Mouse (Mus musculus) adrenal gland, adult 18-20 months (tissue): ENCODE data around the gene Tldc1. TPM values are rescaled to one million over a fixed set of nuclear protein-coding genes. Genes with fewer than 3 reads are reported as not detected.
A peak's percentile ranks its signal among the peaks of the same experiment; 100 is the strongest.

Experiments used
- DNase-seq, 2 experiments: peaks; one replicate each; pipeline ENCODE4 v3.0.0; 2021 to 2022; ENCODE audit warnings: low spot score in 2 of 2
- long read RNA-seq, 2 experiments: library from polyadenylated mRNA; stranded (forward); transcript quantifications; one replicate each; pipeline ENCODE4 v2.0.0; 2021
- total RNA-seq, 2 experiments: library from RNA; stranded (reverse); gene quantifications; 1 replicate in 1 of 2; 2 replicates in 1 of 2; pipeline ENCODE4 v1.2.3; 2021

Tldc1 gene
- total RNA-seq: 1 to 10 TPM; 8.4 to 9.7 TPM
- long read RNA-seq, experiment 1, transcript Tldc1-201 (8 exons, 3,085 nt): major isoform, 13 of 17 reads
- long read RNA-seq, experiment 1, partial matches to known transcripts: 2 of 17 reads
- long read RNA-seq, experiment 1, other reads (novel, unspliced or antisense): 2 of 17 reads
- long read RNA-seq, experiment 2, transcript Tldc1-201 (8 exons, 3,085 nt): major isoform, 28 of 51 reads
- long read RNA-seq, experiment 2, partial matches to known transcripts: 15 of 51 reads
- long read RNA-seq, experiment 2, other reads (novel, unspliced or antisense): 8 of 51 reads

- peak; percentile 99 for DNase-seq
Observed at GRCm38 (mm10) chr8:119778263-119778662, at the start of gene Tldc1. Gene Tldc1 (minus strand): TSS chr8:119778416.

GRCm38 (mm10) chr8:119827721-119828153, 49.5 kb upstream of the Tldc1 start:
- no peak for DNase-seq

GRCm38 (mm10) chr8:119826982-119827381, 48.8 kb upstream of the Tldc1 start:
- no peak for DNase-seq

- DNase-seq: no peak
Observed at GRCm38 (mm10) chr8:119825950-119826730, 47.9 kb upstream of the Tldc1 start.

- no peak for DNase-seq
Observed at GRCm38 (mm10) chr8:119824809-119825273, 46.6 kb upstream of the Tldc1 start.

- no peak for DNase-seq
Observed at GRCm38 (mm10) chr8:119824100-119824499, 45.9 kb upstream of the Tldc1 start.

- DNase-seq: no peak
Observed at GRCm38 (mm10) chr8:119823278-119823677, 45.1 kb upstream of the Tldc1 start.

- no peak for DNase-seq
Observed at GRCm38 (mm10) chr8:119821691-119822090, 43.5 kb upstream of the Tldc1 start.

GRCm38 (mm10) chr8:119819976-119820375, 41.8 kb upstream of the Tldc1 start:
- no peak for DNase-seq

GRCm38 (mm10) chr8:119819316-119819715, 41.1 kb upstream of the Tldc1 start:
- no peak for DNase-seq

GRCm38 (mm10) chr8:119817446-119817845, 39.2 kb upstream of the Tldc1 start:
- no peak for DNase-seq

- no peak for DNase-seq
Observed at GRCm38 (mm10) chr8:119816219-119816618, 38.0 kb upstream of the Tldc1 start.

GRCm38 (mm10) chr8:119812650-119813431, 34.6 kb upstream of the Tldc1 start:
- no peak for DNase-seq

GRCm38 (mm10) chr8:119811925-119812324, 33.7 kb upstream of the Tldc1 start:
- DNase-seq: no peak

- no peak for DNase-seq
Observed at GRCm38 (mm10) chr8:119810953-119811499, 32.8 kb upstream of the Tldc1 start.

- no peak for DNase-seq
Observed at GRCm38 (mm10) chr8:119810127-119810868, 32.1 kb upstream of the Tldc1 start.

GRCm38 (mm10) chr8:119809620-119810019, 31.4 kb upstream of the Tldc1 start:
- DNase-seq: no peak

GRCm38 (mm10) chr8:119807687-119808086, 29.5 kb upstream of the Tldc1 start:
- no peak for DNase-seq

GRCm38 (mm10) chr8:119806422-119807263, 28.4 kb upstream of the Tldc1 start:
- peak; percentile 63 to 69 for DNase-seq
